Mouse (Mus musculus) layer of hippocampus, adult 9-10 months (tissue): ENCODE measurements around the gene Cldn34b3.
"Not testable (repeated sequence)": the region's sequence is repeated elsewhere in the genome, so short reads cannot be mapped to it uniquely, and the experiment has no call there.

Source experiments
- DNase-seq: peaks from one replicate; pipeline ENCODE4 v3.0.0; 2022; ENCODE audit warnings: low spot score

The Cldn34b3 gene

DNA sequence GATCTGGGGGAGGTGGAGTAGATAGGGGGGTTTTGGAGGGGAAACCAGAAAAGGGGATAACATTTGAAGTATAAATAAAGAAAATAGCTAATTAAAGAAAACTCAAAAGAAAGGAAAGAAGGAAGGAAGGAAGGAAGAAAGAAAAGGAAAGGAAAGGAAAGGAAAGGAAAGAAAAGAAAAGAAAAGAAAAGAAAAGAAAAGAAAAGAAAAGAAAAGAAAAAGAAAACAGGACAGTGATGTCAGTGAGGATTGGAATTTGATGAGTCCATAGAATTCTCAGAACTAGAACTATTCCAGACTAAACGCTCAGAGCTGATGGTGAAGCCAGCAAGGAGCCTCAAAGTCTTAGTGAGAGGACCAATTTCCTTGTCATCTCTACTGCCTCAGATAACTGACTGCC, at the start of gene Cldn34b3:
Gene Cldn34b3 (plus strand): TSS at position 301 of the 400 bp plus-strand sequence.
- DNase-seq, result not testable (repeated sequence)
